Mouse (Mus musculus) liver, embryonic 14.5 days (tissue): ENCODE measurements around the gene Cd36.

Source experiments
- CTCF ChIP-seq: IDR thresholded peaks from 2 replicates; pipeline ENCODE4 v1.5.1; 2016; ENCODE audit warnings: antibody characterized with exemption, low read depth, control low read depth
- EP300 ChIP-seq: IDR thresholded peaks from 2 replicates; pipeline ENCODE4 v1.6.1; 2016; ENCODE audit warnings: antibody characterized with exemption, low read depth

GRCm38 (mm10) chr5:17816170-17816569 is 72.4 kb downstream of the Cd36 start:
- TF ChIP-seq CTCF, result peak; percentile 58; the same call in 1 of the 2 replicates
- no peak for TF ChIP-seq EP300
